Mouse (Mus musculus): ENCODE results near the gene Casp8. TPM values are rescaled to one million over a fixed set of nuclear protein-coding genes. Genes with fewer than 3 reads are reported as not detected.
"Not testable (repeated sequence)": the region's sequence is repeated elsewhere in the genome, so short reads cannot be mapped to it uniquely, and the experiment has no call there.

Gene Casp8
- polyA plus RNA-seq, 1 experiment from 2014 or later, result 26.0 TPM

GRCm38 (mm10) chr1:58794705-58795104, 469 bp upstream of the Casp8 start:
- Histone ChIP-seq H3K27ac (ENCODE audit: low read length) (no peak overlapping the region), H3K27me3 (ENCODE audit: control insufficient read depth, insufficient read depth, low read length) (no peaks in the 10 kb centered on the region), H3K4me2 (ENCODE audit: low read depth, low read length) (peak overlapping the region; percentile 86), H3K36me3 (ENCODE audit: control insufficient read depth, insufficient read depth) (peaks cover 3% of the 10 kb centered on the region), H3K9me3 (replicated peaks; ENCODE audit: control insufficient read depth, low read length) (no peaks in the 10 kb centered on the region), H3K4me3 (ENCODE audit: low read length) (peak overlapping the region; percentile 78), H3K4me1 (ENCODE audit: control insufficient read depth, insufficient read depth, low read length) (0 out of 2 replicates have a peak, but pooled peaks cover 2% of the 10 kb centered on the region), H3K9ac (ENCODE audit: low read length) (peak overlapping the region; percentile 90)
- WGBS, result 52% methylated on average over 2 of the region's 2 CpGs
- no peak for ATAC-seq (replicated peaks; ENCODE audit: extremely low read depth, insufficient read depth, low FRiP score)

- H3K9me3 ChIP-seq (replicated peaks; ENCODE audit: control insufficient read depth, low read length), result no peaks in the 10 kb centered on the region
- H3K27me3 ChIP-seq (ENCODE audit: control insufficient read depth, insufficient read depth, low read length), result no peaks in the 10 kb centered on the region
- H3K27ac ChIP-seq (ENCODE audit: low read length), result peak overlapping the region; percentile 82
- 6% methylated on average over 3 of the region's 3 CpGs for WGBS
- peak overlapping the region; percentile 86 for H3K4me2 ChIP-seq (ENCODE audit: low read depth, low read length)
- peak overlapping the region; percentile 78 for H3K4me3 ChIP-seq (ENCODE audit: low read length)
- peaks cover 3% of the 10 kb centered on the region for H3K36me3 ChIP-seq (ENCODE audit: control insufficient read depth, insufficient read depth)
- 0 out of 2 replicates have a peak, but pooled peaks have one; percentile 17 for ATAC-seq (replicated peaks; ENCODE audit: extremely low read depth, insufficient read depth, low FRiP score)
- peak overlapping the region; percentile 90 for H3K9ac ChIP-seq (ENCODE audit: low read length)
- 0 out of 2 replicates have a peak, but pooled peaks cover 2% of the 10 kb centered on the region for H3K4me1 ChIP-seq (ENCODE audit: control insufficient read depth, insufficient read depth, low read length)
Measured at GRCm38 (mm10) chr1:58796059-58796363, 837 bp downstream of the Casp8 start.

GRCm38 (mm10) chr1:58796853-58797252, 1.7 kb downstream of the Casp8 start:
- Histone ChIP-seq H3K9me3 (replicated peaks; ENCODE audit: control insufficient read depth, low read length) (no peaks in the 10 kb centered on the region), H3K27ac (ENCODE audit: low read length) (no peak overlapping the region; the same call in 1 of the 2 replicates), H3K4me3 (ENCODE audit: low read length) (peak overlapping the region; percentile 18), H3K4me2 (ENCODE audit: low read depth, low read length) (peak overlapping the region; percentile 51), H3K36me3 (ENCODE audit: control insufficient read depth, insufficient read depth) (peaks cover 3% of the 10 kb centered on the region), H3K9ac (ENCODE audit: low read length) (no peak overlapping the region), H3K4me1 (ENCODE audit: control insufficient read depth, insufficient read depth, low read length) (0 out of 2 replicates have a peak, but pooled peaks cover 2% of the 10 kb centered on the region), H3K27me3 (ENCODE audit: control insufficient read depth, insufficient read depth, low read length) (no peaks in the 10 kb centered on the region)
- ATAC-seq (replicated peaks; ENCODE audit: extremely low read depth, insufficient read depth, low FRiP score), result no peak
- 69% methylated on average over 4 of the region's 4 CpGs for WGBS

GRCm38 (mm10) chr1:58797370-58797769, 2.2 kb downstream of the Casp8 start:
- Histone ChIP-seq H3K4me1 (ENCODE audit: control insufficient read depth, insufficient read depth, low read length) (0 out of 2 replicates have a peak, but pooled peaks cover 2% of the 10 kb centered on the region), H3K27ac (ENCODE audit: low read length) (0 out of 2 replicates have a peak overlapping the region, but pooled peaks have one; percentile 35), H3K9ac (ENCODE audit: low read length) (no peak overlapping the region), H3K4me2 (ENCODE audit: low read depth, low read length) (peak overlapping the region; percentile 51; the same call in 1 of the 2 replicates), H3K4me3 (ENCODE audit: low read length) (no peak overlapping the region), H3K27me3 (ENCODE audit: control insufficient read depth, insufficient read depth, low read length) (no peaks in the 10 kb centered on the region), H3K36me3 (ENCODE audit: control insufficient read depth, insufficient read depth) (peaks cover 3% of the 10 kb centered on the region), H3K9me3 (replicated peaks; ENCODE audit: control insufficient read depth, low read length) (no peaks in the 10 kb centered on the region)
- 65% methylated on average over 2 of the region's 2 CpGs for WGBS
- ATAC-seq (replicated peaks; ENCODE audit: extremely low read depth, insufficient read depth, low FRiP score), result 0 out of 2 replicates have a peak, but pooled peaks have one; percentile 43

DNA sequence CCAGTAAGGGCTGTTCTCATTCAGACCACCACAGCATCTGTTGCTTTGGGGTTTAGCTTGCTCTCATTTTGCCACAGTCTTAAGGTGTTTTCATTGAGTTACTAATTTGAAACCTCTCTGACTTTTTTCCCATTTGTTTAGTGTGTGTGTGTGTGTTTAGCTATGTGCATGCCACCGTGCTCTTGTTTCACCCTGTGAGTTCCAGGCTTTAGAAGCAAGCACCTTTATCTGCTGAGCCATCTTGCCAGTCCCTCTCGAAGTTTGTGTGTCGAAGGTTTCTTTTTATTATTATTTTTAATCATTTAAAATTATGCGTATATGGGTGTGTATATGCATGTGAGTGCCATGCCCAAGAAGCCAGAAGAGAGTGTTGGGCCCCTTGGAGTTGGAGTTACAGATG, 3.7 kb downstream of the Casp8 start:
- ATAC-seq (replicated peaks; ENCODE audit: extremely low read depth, insufficient read depth, low FRiP score), result no peak
- H3K36me3 ChIP-seq (ENCODE audit: control insufficient read depth, insufficient read depth), result peaks cover 3% of the 10 kb centered on the region
- H3K27ac ChIP-seq (ENCODE audit: low read length), result no peak overlapping the region
- no peak overlapping the region for H3K4me2 ChIP-seq (ENCODE audit: low read depth, low read length)
- H3K9me3 ChIP-seq (replicated peaks; ENCODE audit: control insufficient read depth, low read length), result no peaks in the 10 kb centered on the region
- no peaks in the 10 kb centered on the region for H3K27me3 ChIP-seq (ENCODE audit: control insufficient read depth, insufficient read depth, low read length)
- no peak overlapping the region for H3K4me3 ChIP-seq (ENCODE audit: low read length)
- 0 out of 2 replicates have a peak, but pooled peaks cover 2% of the 10 kb centered on the region for H3K4me1 ChIP-seq (ENCODE audit: control insufficient read depth, insufficient read depth, low read length)
- WGBS, result 94% methylated on average over 4 of the region's 4 CpGs
- H3K9ac ChIP-seq (ENCODE audit: low read length), result no peak overlapping the region

- not testable (repeated sequence) for ATAC-seq (replicated peaks; ENCODE audit: extremely low read depth, insufficient read depth, low FRiP score); H3K36me3 ChIP-seq (ENCODE audit: control insufficient read depth, insufficient read depth); H3K9me3 ChIP-seq (replicated peaks; ENCODE audit: control insufficient read depth, low read length); H3K4me3 ChIP-seq (ENCODE audit: low read length); H3K27me3 ChIP-seq (ENCODE audit: control insufficient read depth, insufficient read depth, low read length); H3K27ac ChIP-seq (ENCODE audit: low read length); H3K9ac ChIP-seq (ENCODE audit: low read length); H3K4me2 ChIP-seq (ENCODE audit: low read depth, low read length); H3K4me1 ChIP-seq (ENCODE audit: control insufficient read depth, insufficient read depth, low read length)
- WGBS, result 80% methylated on average over 7 of the region's 7 CpGs
Measured at GRCm38 (mm10) chr1:58800644-58801043, 5.5 kb downstream of the Casp8 start.

DNA sequence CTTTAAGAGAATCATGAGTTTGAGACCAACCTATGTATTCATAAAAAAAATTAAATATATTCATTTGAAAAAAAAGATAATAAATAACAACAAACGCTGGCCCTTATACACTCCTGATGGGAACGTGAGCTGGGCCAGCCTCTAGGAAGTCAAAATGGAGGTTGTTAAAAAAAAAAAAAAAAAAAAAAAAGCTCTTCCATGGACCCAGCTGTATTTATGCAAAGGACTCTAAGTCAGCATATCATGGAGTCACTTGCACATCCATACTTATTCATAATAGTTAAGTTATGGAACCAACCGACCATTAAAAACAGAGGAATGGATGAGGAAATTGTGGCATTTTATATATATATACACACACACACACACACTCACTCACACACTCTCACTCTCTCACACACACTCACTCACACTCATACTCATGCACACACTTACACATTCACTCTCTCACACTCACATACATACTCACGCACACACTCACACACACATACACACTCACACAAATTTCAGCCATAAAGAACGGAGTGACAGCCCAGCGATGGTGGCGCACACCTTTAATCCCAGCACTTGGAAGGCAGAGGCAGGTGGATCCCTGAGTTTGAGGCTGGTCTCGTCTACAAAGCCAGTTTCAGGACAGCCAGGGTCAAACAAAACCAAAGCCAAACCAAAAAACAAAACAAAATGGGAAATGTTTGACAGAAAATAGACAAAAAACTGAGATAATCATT, 6.5 kb downstream of the Casp8 start:
- ATAC-seq (replicated peaks; ENCODE audit: extremely low read depth, insufficient read depth, low FRiP score), result no peak
- Histone ChIP-seq H3K4me2 (ENCODE audit: low read depth, low read length) (peak overlapping the region; percentile 10; the same call in 1 of the 2 replicates), H3K9me3 (replicated peaks; ENCODE audit: control insufficient read depth, low read length) (no peaks in the 10 kb centered on the region), H3K27me3 (ENCODE audit: control insufficient read depth, insufficient read depth, low read length) (no peaks in the 10 kb centered on the region), H3K27ac (ENCODE audit: low read length) (no peak overlapping the region), H3K4me3 (ENCODE audit: low read length) (no peak overlapping the region), H3K9ac (ENCODE audit: low read length) (no peak overlapping the region), H3K36me3 (ENCODE audit: control insufficient read depth, insufficient read depth) (peaks cover 3% of the 10 kb centered on the region), H3K4me1 (ENCODE audit: control insufficient read depth, insufficient read depth, low read length) (0 out of 2 replicates have a peak, but pooled peaks cover 2% of the 10 kb centered on the region)
- WGBS, result 87% methylated on average over 8 of the region's 8 CpGs

DNA sequence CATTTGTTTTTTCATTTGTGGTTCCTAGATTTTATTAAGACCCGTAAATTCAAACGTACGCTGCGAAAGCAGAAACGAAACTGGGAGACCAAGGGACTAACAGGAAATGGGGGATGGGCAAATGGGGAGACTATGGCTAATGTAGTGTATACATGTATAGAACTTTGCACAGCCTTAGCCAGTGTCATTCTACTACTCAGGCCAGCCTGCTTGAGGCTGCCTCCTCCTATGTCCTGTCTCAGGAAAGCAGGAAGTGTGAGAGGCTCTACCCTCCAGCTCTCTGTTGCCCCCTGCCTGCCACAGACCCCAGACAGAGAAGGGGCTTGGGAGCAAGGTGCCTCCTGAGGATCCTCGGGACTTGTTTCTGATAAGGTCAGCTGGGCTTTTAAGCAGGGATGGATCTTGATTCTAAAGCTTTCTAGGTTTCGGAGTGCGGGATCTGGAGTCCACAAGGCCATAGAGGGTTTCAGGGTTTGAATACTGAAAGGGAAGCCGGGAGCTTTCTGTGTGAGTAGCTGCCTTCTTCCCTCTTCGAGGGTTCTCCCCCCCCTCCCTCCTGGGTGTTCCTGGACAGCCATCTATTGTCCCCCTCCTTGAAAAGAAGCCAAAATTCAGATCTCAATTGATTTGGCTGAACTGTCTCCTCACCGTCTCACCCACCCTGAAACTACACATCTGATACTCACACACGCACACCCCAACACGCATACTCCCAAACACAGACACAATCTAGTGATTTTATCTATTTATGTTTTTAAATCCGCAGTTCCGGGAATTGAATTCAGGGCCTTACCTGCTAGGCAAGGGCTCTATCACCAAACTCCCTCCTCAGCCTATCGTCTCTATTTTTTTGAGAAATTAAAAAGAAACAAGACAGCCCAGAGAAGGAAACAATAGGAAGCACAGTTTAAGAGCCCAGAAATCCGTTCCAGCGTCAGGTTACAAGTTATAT, 7.4 kb downstream of the Casp8 start:
- peak; percentile 37 for ATAC-seq (replicated peaks; ENCODE audit: extremely low read depth, insufficient read depth, low FRiP score)
- H3K27ac ChIP-seq (ENCODE audit: low read length), result peak overlapping the region; percentile 7; the same call in 1 of the 2 replicates

More for the DNA sequence above, 7.4 kb downstream of the Casp8 start:
- 78% methylated on average over 18 of the region's 18 CpGs for whole genome bisulfite sequencing
- Histone ChIP-seq H3K4me3 (ENCODE audit: low read length) (no peak overlapping the region), H3K4me2 (ENCODE audit: low read depth, low read length) (peak overlapping the region; percentile 10), H3K9me3 (replicated peaks; ENCODE audit: control insufficient read depth, low read length) (no peaks in the 10 kb centered on the region), H3K36me3 (ENCODE audit: control insufficient read depth, insufficient read depth) (peaks cover 3% of the 10 kb centered on the region), H3K9ac (ENCODE audit: low read length) (0 out of 2 replicates have a peak overlapping the region, but pooled peaks have one; percentile 8), H3K27me3 (ENCODE audit: control insufficient read depth, insufficient read depth, low read length) (no peaks in the 10 kb centered on the region), H3K4me1 (ENCODE audit: control insufficient read depth, insufficient read depth, low read length) (no peaks in the 10 kb centered on the region)

Measured in heart, embryonic 16.5 days (tissue).